Mouse (Mus musculus) ES-Bruce4 (cell line): ENCODE measurements at regions not wholly inside any gene's neighbourhood (a gene's known extent, or its start where the extent isn't known, plus 50 kb on each side); places are given as distances from the start of the nearest gene placed in this dataset.

Experiments
- CTCF ChIP-seq: IDR thresholded peaks from one replicate; pipeline ENCODE4 v1.8.1; 2011; ENCODE audit warnings: low read depth, low read length
- EP300 ChIP-seq: IDR thresholded peaks from 2 replicates; pipeline ENCODE4 v1.6.1; 2011; ENCODE audit warnings: low read depth, low read length; ENCODE audit not compliant: insufficient read depth
- POLR2A ChIP-seq: IDR thresholded peaks from one replicate; pipeline ENCODE4 v1.8.1; 2011; ENCODE audit warnings: low read length; ENCODE audit not compliant: insufficient read depth

DNA sequence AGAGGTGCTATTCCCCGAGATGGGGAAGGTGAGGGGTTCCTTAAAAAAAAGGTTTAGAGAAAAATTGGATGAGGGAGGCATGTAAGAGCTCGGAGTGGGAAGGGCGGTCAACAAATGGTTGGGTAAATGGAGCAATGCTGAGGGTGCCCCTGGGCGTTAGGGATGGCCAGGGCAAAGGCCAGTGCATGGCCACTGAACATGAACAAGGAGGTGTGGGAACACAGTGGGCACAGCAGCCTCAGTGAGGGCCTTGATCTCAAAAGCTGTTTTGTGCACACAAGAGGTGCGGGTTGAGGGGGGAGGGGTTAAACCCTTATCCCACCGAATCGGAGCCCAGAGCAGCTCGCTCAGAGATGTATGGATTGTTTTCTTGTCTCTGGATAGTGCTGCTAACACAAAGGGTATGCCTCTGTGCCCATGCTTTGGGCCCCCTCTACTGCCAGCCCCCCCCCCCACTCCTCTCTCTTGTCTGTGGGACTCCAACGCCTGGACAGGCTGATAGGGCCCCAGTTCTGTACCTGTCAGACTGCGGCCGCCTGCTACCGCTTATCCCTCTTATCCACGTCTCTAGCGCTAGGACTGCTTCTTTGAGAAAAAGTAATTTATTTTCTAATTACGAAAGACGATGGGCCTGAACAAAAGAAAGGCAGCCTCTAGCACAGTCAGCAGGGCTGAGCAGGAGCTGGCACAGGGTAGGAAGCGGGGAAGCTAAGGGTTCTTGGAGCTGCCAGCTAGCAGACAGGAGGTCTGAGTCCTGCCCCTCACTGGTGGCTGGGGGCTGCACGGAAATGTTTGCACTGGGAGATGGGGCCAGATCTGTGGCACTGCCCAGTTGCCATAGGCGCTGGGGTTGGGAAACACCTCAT is 63.5 kb downstream of the Tpra1 start:
- TF ChIP-seq CTCF (no peak), POLR2A (no peak), EP300 (no peak)
